Mouse (Mus musculus) 3134 (cell line): ENCODE measurements around the gene Cope.
A peak's percentile ranks its signal among the peaks of the same experiment; 100 is the strongest.

Experiments
- DNase-seq: peaks from one replicate; pipeline ENCODE4 v3.0.0-alpha.2; 2011; ENCODE audit warnings: low spot score; ENCODE audit not compliant: insufficient read length; ENCODE audit errors: extremely low read depth

Cope gene

DNA sequence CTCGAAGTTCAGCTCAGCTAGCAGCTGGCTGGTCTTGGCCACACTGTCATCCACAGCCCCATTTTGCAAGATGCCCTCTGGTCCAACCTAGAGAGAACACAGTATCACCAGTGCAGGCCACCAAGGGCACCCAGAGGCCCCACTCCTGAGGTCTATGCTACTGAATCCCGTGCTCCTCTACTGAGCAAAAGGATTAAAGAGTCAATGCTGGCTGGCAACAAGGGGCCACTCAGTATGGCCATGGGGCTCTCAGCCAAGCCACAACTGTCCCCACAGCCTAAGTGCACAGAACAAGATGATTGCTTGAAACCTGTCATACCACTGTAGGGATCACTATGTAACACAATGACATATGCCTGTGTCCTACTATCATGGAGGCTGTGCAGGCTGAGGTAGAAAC lies 42.0 kb downstream of the Cope start:
- DNase-seq: no peak

DNA sequence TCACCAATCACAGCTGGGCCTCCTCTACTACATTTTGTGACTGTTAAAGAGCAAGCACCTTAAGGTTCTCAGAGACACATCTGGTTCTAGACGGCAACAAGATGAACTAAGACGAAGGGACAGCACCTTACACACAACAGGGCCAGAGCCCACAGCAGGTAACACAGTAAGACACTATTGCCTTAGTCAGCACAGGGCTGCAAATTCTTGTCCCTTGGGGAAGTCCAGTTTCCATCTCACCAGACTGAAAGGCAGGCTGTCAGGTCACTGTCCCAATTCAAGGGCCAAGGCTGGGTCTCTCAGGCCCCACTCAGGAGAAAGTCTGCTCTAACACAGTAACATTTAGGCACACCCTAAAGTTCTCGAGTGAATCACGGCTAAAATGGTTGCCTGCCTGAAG lies 45.1 kb downstream of the Cope start:
- DNase-seq: no peak

- no peak for DNase-seq
These were observed 45.6 kb downstream of the Cope start for GRCm38 (mm10) chr8:70347860-70348420.

GRCm38 (mm10) chr8:70351035-70351999 lies 49.0 kb downstream of the Cope start:
- peak; percentile 40 for DNase-seq

DNA sequence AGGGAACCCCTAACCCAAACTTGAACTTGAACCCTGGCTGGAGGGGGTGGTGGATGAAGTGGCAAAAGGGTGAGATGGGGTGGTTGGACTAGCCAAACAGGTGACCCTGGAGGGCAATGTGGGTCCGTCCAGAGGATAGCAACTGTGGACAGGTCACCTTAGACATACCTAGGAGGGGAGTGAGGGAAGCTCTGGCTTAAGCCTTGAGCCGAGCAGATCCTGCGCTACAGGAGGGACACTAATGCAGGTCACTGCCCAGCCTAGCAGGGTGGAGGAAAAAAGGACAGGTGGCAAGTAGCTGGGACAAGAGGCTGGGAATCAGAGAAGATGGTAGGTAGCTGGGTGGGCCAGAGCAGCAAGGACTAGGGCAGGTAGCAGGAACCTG lies 49.7 kb downstream of the Cope start:
- DNase-seq: no peak

DNA sequence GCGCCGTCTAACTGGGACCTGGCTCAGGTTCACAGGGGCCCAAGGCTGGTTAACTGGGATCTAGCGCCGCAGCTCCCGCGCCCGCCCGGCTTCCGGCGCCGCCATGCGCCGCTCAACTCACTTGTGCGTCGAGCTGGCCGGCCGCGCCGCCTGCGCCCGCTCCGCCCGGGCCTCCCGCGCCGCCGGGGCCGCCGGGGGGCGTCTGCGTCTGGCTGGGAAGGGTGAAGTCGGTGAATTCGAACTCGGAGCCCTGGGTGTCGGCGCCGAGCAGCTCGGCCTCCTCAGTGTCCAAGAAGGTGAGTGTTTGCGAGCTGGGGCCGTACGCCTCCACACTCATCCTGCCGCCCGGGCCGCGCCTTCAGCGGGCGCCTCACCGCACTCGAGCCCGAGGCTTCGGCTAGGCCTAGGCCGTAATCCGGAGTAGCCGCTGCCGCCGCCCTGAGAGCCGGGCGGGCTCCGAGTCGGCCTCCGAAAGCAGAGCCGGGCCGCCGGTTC lies 50.4 kb downstream of the Cope start:
- peak; percentile 54 for DNase-seq

- peak; percentile 95 for DNase-seq
These were observed 51.0 kb downstream of the Cope start, which contains the start of gene Upf1 for GRCm38 (mm10) chr8:70353194-70353817. Upf1 (minus strand) TSS chr8:70353278.

GRCm38 (mm10) chr8:70354004-70354403 lies 51.7 kb downstream of the Cope start:
- no peak for DNase-seq

- DNase-seq: no peak
These were observed 53.8 kb downstream of the Cope start for GRCm38 (mm10) chr8:70356111-70356510.

- DNase-seq: peak; percentile 61
These were observed 57.1 kb downstream of the Cope start for GRCm38 (mm10) chr8:70359411-70359810.

GRCm38 (mm10) chr8:70360769-70361168 lies 58.5 kb downstream of the Cope start:
- no peak for DNase-seq

DNA sequence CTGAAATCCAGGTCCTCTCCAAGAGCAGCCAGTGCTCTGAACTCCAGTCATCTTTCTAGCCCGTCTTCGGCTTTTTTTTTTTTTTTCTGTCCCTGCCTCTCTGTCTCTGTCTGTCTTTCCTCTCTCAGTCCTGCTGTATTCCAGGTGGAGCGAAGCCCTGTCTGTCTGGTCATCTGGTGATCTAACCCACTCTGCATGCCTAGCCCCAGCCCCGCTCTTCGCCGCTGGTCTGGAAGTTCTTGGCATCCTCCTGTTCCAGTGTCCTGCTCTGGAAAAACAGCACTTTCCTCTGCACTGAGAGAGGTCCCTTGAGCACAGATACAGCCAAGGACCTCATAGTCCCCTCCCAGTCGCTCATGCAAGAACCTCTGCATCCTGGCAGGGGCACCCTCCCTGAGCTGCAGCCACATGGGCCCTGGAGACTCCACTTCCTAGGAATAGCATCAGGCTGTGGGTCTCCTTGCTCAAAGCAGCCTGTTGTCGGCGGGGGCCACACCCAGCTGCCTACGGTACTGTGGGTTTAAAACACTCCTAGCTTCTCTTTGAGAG lies 59.2 kb downstream of the Cope start:
- no peak for DNase-seq
